Mouse (Mus musculus) small intestine, adult 2 months (tissue): Measurements from ENCODE around the gene Slc22a3.

Experiments used
- CTCF ChIP-seq: fragments of 200-500 bp; IDR thresholded peaks from 2 replicates; pipeline ENCODE4 v1.5.1; 2012; ENCODE audit warnings: low read depth, mild to moderate bottlenecking, control low read depth, inconsistent platforms, low read length, moderate library complexity, mixed read lengths; ENCODE audit not compliant: insufficient replicate concordance, insufficient read length; ENCODE audit errors: extremely low read depth
- POLR2A ChIP-seq: fragments of 200-500 bp; IDR thresholded peaks from 2 replicates; pipeline ENCODE4 v1.6.1; 2012; ENCODE audit warnings: low read depth, mild to moderate bottlenecking, control low read depth, inconsistent platforms, low read length, moderate library complexity

GRCm38 (mm10) chr17:12513107-12513923 is 5.8 kb upstream of the Slc22a3 start:
- TF ChIP-seq CTCF: no peak
- no peak for TF ChIP-seq POLR2A
